Mouse (Mus musculus) heart, adult 2 months (tissue): ENCODE measurements at regions not wholly inside any gene's neighbourhood (a gene's known extent, or its start where the extent isn't known, plus 50 kb on each side); places are given as distances from the start of the nearest gene placed in this dataset.

Experiments used
- EP300 ChIP-seq: fragments of 200-500 bp; IDR thresholded peaks from 2 replicates; pipeline ENCODE4 v1.6.1; 2011; ENCODE audit warnings: low read depth, low read length, control low read depth; ENCODE audit not compliant: insufficient read depth
- POLR2A ChIP-seq: fragments of 200-500 bp; IDR thresholded peaks from 2 replicates; pipeline ENCODE4 v1.6.1; 2011; ENCODE audit warnings: mild to moderate bottlenecking, low read depth, low read length, control low read depth; ENCODE audit not compliant: insufficient read depth

- TF ChIP-seq EP300 (no peak), POLR2A (no peak)
These were observed 160.2 kb upstream of the Jmjd1c start for GRCm38 (mm10) chr10:66935731-66936130.
